Mouse (Mus musculus) frontal cortex, postnatal 14 days (tissue): Measurements from ENCODE around the gene Taar4.

Experiments
- DNase-seq, 2 experiments: peaks; one replicate each; pipeline ENCODE4 v3.0.0; 2022; ENCODE audit warnings: low spot score in 2 of 2

Gene Taar4

GRCm38 (mm10) chr10:24007034-24007433 lies 46.7 kb downstream of the Taar4 start:
- no peak for DNase-seq

GRCm38 (mm10) chr10:24008143-24008542 lies 47.8 kb downstream of the Taar4 start:
- no peak for DNase-seq
